Mouse (Mus musculus): Measurements from ENCODE around the gene Rab25. TPM values are rescaled to one million over a fixed set of nuclear protein-coding genes. Genes with fewer than 3 reads are reported as not detected.
"Not testable (repeated sequence)": the region's sequence is repeated elsewhere in the genome, so short reads cannot be mapped to it uniquely, and the experiment has no call there.

Gene Rab25
- not detected in 2 replicates for total RNA-seq (2014; fragmentation: Nextera tagmentation)
- total RNA-seq (2017) = 0.14 TPM in 1 of 2 replicates, not detected in the other

- ATAC-seq (replicated peaks; ENCODE audit: low FRiP score, low TSS enrichment, poor library complexity, severe bottlenecking) = no peak
Measured at GRCm38 (mm10) chr3:88548180-88548917, at the start of gene Rab25. TSS of gene Rab25 (minus strand) at chr3:88548300.

- ATAC-seq (replicated peaks; ENCODE audit: low FRiP score, low TSS enrichment, poor library complexity, severe bottlenecking) = not testable (repeated sequence)
Measured at GRCm38 (mm10) chr3:88596547-88596946, 48.4 kb upstream of the Rab25 start.

GRCm38 (mm10) chr3:88593893-88594580 lies 45.9 kb upstream of the Rab25 start:
- ATAC-seq (replicated peaks; ENCODE audit: low FRiP score, low TSS enrichment, poor library complexity, severe bottlenecking) = peak; percentile 32; the same call in 1 of the 2 replicates

- no peak for ATAC-seq (replicated peaks; ENCODE audit: low FRiP score, low TSS enrichment, poor library complexity, severe bottlenecking)
Measured at GRCm38 (mm10) chr3:88592942-88593576, 45.0 kb upstream of the Rab25 start.

- ATAC-seq (replicated peaks; ENCODE audit: low FRiP score, low TSS enrichment, poor library complexity, severe bottlenecking) = peak; percentile 69
Measured at GRCm38 (mm10) chr3:88591950-88592731, 44.0 kb upstream of the Rab25 start.

- no peak for ATAC-seq (replicated peaks; ENCODE audit: low FRiP score, low TSS enrichment, poor library complexity, severe bottlenecking)
Measured at GRCm38 (mm10) chr3:88591044-88591443, 42.9 kb upstream of the Rab25 start.

GRCm38 (mm10) chr3:88590246-88590645 lies 42.1 kb upstream of the Rab25 start:
- ATAC-seq (replicated peaks; ENCODE audit: low FRiP score, low TSS enrichment, poor library complexity, severe bottlenecking) = no peak

GRCm38 (mm10) chr3:88586640-88587039 lies 38.5 kb upstream of the Rab25 start:
- no peak for ATAC-seq (replicated peaks; ENCODE audit: low FRiP score, low TSS enrichment, poor library complexity, severe bottlenecking)

GRCm38 (mm10) chr3:88585769-88586168 lies 37.7 kb upstream of the Rab25 start:
- ATAC-seq (replicated peaks; ENCODE audit: low FRiP score, low TSS enrichment, poor library complexity, severe bottlenecking) = no peak

GRCm38 (mm10) chr3:88579454-88580117 lies 31.5 kb upstream of the Rab25 start:
- peak; percentile 95 for ATAC-seq (replicated peaks; ENCODE audit: low FRiP score, low TSS enrichment, poor library complexity, severe bottlenecking)

GRCm38 (mm10) chr3:88578498-88579424 lies 30.7 kb upstream of the Rab25 start:
- no peak for ATAC-seq (replicated peaks; ENCODE audit: low FRiP score, low TSS enrichment, poor library complexity, severe bottlenecking)

GRCm38 (mm10) chr3:88577846-88578245 lies 29.7 kb upstream of the Rab25 start:
- not testable (repeated sequence) for ATAC-seq (replicated peaks; ENCODE audit: low FRiP score, low TSS enrichment, poor library complexity, severe bottlenecking)

GRCm38 (mm10) chr3:88575540-88575939 lies 27.4 kb upstream of the Rab25 start, which contains the start of gene Ssr2:
TSS of gene Ssr2 (plus strand) at chr3:88575876.
- no peak for ATAC-seq (replicated peaks; ENCODE audit: low FRiP score, low TSS enrichment, poor library complexity, severe bottlenecking)

GRCm38 (mm10) chr3:88573810-88574209 lies 25.7 kb upstream of the Rab25 start:
- ATAC-seq (replicated peaks; ENCODE audit: low FRiP score, low TSS enrichment, poor library complexity, severe bottlenecking) = no peak

GRCm38 (mm10) chr3:88572835-88573234 lies 24.7 kb upstream of the Rab25 start:
- ATAC-seq (replicated peaks; ENCODE audit: low FRiP score, low TSS enrichment, poor library complexity, severe bottlenecking) = no peak

- ATAC-seq (replicated peaks; ENCODE audit: low FRiP score, low TSS enrichment, poor library complexity, severe bottlenecking) = no peak
Measured at GRCm38 (mm10) chr3:88571856-88572255, 23.8 kb upstream of the Rab25 start.

GRCm38 (mm10) chr3:88570341-88570740 lies 22.2 kb upstream of the Rab25 start:
- ATAC-seq (replicated peaks; ENCODE audit: low FRiP score, low TSS enrichment, poor library complexity, severe bottlenecking) = no peak

- ATAC-seq (replicated peaks; ENCODE audit: low FRiP score, low TSS enrichment, poor library complexity, severe bottlenecking) = no peak
Measured at GRCm38 (mm10) chr3:88569694-88570093, 21.6 kb upstream of the Rab25 start.

Measured in megakaryocyte-erythroid progenitor cell, adult 5-6 weeks (primary cell).